Mouse (Mus musculus): Measurements from ENCODE around the gene Relt.

DNA sequence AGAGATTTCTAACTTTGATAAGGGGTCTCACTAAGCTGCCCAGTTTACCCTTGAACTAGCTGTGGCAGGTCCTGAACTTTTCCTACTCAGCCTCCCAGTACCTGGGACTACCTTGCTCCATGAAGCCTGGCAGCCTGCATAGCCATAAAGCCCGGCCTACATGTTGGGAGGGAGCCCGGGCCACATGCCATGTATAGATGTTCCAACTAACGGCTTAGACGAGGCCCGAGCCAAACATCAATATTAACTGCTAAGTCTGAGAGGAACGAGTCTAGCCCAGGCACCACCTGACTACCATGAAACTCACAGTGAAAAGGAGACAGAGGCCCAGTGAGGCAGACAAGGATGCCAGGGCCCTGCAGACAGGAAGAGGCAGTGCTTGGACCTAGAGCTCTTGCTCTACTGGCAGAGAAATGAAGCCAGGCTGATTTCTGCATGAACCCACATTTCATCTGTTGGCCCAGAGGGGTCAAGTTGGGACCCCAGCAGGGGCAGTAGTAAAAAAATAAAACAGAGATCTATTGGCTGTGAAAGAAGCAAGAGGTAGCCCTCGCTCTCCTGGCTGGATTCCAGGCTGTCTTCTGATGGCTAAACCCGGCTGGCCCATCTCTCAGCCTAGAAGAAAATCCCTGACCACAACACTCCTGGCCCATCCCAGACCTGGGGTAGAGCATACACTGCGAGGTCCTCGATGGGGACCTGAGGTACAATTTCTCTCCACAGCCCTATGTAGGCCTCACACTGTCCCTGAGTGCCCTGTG is 43.0 kb upstream of the Relt start:
- TF ChIP-seq POLR2A (IDR thresholded peaks at IDR 0.05; ENCODE audit: low read depth, low read length) = no peak
- TF ChIP-seq CTCF (IDR thresholded peaks at IDR 0.05; ENCODE audit: extremely low read depth, insufficient read depth, insufficient read length, insufficient replicate concordance) = no peak
